Mouse (Mus musculus): ENCODE data around the gene Nup210. TPM values are rescaled to one million over a fixed set of nuclear protein-coding genes. Genes with fewer than 3 reads are reported as not detected.
A peak's percentile ranks its signal among the peaks of the same experiment; 100 is the strongest.

Gene Nup210
- 45.3 and 64.8 TPM in 2 replicates for total RNA-seq (2015; ENCODE audit: low replicate concordance)
- total RNA-seq (2017; ENCODE audit: low replicate concordance), result 56.8 and 60.8 TPM in 2 replicates

DNA sequence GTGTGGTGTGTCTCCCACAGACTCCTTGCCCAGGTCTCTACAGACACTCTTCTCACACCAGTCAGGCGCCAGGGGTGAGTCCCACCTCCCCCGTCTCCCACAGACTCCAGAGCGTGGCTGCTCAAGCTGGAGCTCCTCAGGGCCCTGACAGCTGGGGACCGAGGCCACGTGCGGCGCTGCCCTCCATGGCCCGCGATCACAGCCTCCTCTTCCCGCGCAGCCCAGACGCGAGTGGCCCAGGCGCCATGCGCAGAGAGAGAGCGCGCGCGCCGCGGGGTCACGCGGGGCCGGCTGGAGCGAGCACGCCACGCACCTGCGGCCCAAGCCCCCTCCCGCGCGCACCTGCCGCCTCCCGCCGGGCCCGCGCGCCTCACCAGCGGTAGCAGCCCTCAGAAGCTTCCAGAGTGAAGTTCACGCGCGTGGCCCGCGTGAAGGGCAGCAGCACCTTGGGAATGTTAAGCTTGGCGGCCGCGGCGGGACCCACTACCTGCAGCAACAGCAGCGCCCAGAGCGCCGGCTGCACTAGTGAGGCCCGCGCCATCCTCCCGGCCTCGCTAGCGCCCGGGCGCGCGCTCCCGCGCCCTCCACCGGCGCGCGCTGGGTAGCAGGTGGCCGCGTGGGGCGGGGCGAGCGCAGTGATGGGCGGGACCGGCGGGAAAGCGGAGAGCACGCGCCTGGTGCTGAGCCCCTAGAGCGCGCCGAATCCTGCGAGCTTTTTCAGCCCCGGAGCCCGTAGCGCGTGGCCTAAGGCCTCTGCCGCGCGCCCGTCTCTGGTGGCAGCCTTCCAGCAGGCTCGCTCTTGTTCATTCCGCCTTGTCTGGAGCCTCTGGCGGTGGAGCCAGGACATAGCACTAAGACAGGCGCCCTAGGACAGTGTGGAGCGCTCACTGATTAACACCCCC lies at the start of gene Nup210:
TSS of gene Nup210 (minus strand) at position 586 of the 902 bp plus-strand sequence.
- ATAC-seq (replicated peaks; ENCODE audit: low FRiP score, poor library complexity, severe bottlenecking), result peak; percentile 84

DNA sequence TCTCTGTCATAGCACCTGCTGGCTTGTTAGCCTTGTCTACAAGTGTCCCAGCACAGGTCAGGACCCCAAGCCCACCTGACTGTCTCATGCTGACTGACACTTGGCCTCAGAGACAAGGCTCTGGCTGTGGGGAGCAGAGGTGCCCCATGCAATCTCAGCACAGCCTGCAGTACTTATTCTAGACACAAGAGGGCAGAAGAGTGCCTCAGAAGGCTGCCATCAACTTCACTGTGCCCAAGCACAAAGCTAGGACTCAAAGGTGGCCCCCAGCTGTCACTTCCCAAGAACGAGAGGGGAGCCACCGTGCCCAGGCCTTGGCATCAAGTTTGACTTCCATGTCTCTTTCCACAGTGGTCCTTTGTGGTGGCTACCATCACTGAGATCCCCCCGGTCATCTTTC lies 48.6 kb upstream of the Nup210 start:
- ATAC-seq (replicated peaks; ENCODE audit: low FRiP score, poor library complexity, severe bottlenecking), result peak; percentile 58

DNA sequence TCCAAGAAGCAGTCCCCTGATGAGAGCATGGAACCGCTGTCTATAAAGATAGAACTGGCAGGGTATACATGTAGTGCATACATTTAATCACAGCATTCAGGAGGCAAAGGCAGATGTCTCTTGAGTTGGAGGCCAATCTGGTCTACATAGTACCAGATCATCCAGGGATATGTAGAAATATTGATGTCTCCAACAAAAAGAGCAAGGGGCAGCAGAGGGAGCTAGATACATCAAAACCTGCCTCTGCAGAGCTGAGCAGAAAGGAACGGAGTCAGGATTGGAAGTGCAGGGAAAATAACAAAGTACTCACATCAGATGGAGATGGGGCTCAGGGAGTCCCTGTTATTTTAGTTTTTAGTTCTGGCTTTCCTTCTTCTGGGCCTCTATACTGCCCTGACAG lies 48.0 kb upstream of the Nup210 start:
- ATAC-seq (replicated peaks; ENCODE audit: low FRiP score, poor library complexity, severe bottlenecking), result no peak

DNA sequence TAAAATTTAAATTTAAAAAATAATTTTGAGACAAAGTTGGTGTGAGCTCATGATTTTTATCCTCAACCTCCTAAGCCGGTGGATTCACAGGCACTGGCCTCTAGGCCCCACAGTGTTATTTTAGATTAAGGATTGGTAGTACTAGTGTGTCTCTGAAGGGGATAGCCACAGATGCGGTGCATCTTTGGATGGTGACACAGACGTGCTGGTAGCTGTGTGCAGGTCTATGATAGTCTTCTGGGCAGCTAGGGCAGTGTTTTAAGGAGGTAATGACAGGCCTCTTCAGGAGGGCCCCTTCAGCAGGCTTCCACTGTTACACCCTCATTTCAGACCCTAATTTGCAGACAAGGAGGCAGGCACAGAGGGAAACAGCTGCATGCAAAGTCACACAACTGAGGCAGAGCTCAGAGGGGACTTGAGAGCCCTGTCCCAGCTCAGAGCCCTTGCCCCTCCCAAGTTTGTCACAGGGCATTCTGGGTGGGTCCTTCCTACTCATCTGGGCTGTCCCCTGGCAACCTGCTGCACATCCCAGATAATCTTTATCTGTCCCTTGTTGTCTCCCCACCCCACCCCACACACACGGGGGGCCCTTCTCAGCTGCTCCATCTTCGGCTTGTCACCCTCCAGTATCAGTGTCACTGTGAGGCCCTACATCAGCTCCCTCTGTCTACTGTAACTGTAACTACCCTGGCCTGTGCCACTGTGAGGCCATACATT lies 46.7 kb upstream of the Nup210 start:
- peak; percentile 81 for ATAC-seq (replicated peaks; ENCODE audit: low FRiP score, poor library complexity, severe bottlenecking)

DNA sequence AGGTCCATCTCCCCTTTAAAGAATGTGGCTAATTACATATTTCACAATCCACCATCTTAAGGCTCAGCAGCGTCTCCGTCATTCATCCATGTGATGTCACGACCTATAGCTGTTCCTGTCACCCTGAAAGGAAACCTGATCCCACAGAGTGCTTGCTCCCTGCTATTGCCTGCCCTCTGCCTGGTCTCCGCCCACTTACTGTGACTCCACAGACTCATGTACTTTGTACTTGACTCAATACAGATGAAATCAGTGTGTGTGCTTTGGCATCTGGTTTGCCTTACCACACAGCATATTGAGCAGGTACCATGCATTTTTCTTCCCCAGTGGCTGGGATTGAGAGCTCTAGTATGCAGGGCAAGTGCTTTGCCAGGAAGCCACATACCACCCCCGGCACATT lies 45.7 kb upstream of the Nup210 start:
- ATAC-seq (replicated peaks; ENCODE audit: low FRiP score, poor library complexity, severe bottlenecking), result no peak

DNA sequence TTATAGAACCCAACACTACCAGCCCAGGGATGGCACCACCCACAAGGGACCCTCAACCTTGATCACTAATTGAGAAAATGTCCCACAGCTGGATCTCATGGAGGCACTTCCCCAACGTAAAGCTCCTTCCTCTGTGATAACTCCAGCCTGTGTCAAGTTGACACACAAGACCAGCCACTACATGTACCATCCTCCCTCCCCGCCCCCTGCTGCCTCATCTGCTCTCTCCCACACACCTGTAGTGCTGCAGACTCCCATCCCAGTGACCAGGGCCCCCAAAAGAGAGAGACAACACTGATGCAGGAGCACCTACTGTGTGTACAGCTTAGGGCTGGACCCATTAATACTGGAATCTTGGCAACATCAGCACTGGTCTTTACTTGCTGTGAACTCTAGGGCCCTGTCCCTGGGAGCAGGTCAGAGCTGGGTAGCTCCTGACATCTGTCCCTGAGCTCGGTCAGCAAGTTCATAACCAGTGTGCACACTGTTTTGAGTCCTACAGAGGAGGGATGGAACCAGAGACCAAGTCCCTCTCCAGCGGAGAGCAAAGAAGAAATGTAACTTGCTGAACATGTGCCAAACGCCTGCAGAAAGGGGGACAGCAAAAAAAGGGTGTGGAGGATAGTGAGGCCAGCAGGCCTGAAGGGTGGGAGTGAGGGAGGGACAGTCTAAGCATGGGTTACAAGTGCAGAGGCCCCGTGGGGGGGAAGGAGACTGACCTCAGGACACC lies 45.0 kb upstream of the Nup210 start:
- ATAC-seq (replicated peaks; ENCODE audit: low FRiP score, poor library complexity, severe bottlenecking), result no peak

DNA sequence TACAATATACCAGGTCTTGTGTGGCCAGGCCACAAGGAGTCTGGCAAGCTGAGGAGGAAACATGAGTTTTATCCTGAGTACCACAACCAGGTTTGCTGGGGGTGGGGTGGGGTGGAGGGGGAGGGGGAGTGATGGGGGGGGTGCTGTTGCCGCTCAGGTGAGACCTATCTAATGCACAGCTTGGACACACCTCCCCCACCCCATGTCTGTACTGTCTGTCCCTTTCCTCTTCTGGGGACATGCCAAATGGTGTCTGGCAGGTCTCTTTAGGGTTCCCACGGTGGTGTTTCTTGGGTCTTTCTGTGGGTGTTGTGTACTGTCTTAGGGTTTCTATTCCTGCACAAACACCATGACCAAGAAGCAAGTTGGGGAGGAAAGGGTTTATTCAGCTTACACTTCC lies 44.3 kb upstream of the Nup210 start:
- ATAC-seq (replicated peaks; ENCODE audit: low FRiP score, poor library complexity, severe bottlenecking), result no peak

DNA sequence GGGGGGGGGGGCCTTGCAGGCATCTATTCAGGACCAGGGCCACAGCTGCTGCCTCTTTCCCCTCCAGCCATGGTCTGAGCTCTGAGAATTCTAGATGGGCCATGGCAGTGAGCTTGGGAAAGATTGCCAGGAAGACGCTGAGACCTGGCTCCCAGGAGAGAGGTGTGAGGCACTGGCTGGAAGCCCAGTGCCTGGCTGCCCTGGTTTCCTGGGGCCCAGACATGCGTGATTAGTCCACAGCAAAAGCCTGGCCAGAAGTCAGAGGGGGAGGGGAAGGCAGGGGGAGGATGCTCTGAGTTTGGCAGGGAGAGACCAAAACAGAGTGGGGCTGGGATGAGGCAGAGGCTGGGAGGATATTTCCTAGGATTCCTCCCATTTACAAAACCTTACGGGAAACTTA lies 43.8 kb upstream of the Nup210 start:
- no peak for ATAC-seq (replicated peaks; ENCODE audit: low FRiP score, poor library complexity, severe bottlenecking)

DNA sequence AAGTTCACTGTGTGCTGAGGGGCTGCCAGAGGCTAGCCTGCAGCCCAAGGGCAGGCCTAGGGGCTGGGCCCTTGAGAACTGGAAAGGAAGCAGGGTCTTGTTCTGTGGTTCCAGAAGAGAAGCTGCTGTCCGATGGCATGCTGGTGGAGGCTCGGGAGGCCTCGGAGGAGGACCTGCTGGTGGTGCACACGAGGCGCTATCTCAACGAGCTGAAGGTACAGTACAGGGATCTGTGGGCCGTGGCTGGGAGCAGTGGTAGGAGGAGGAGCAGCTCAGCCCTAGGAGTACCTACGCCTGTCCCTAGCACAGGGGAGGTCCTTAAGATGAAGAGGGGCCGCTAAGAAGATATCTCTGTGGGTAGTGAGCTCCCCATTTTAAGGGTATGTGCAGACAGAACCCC lies 42.4 kb upstream of the Nup210 start:
- ATAC-seq (replicated peaks; ENCODE audit: low FRiP score, poor library complexity, severe bottlenecking), result no peak

DNA sequence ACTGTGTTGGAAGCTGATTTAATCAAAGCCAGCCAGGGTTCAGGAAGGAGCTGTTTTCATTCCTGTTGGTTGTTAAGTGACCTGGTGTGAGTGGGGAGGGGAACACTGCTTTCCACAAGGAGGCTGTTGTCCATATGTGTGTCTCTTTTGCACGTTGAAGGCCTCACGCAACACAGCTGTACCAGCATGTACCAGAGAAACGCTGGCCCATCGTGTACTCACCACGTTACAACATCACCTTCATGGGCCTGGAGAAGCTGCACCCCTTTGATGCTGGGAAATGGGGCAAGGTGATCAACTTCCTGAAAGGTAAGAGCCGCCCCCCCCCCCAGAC lies 40.6 kb upstream of the Nup210 start:
- ATAC-seq (replicated peaks; ENCODE audit: low FRiP score, poor library complexity, severe bottlenecking), result no peak

DNA sequence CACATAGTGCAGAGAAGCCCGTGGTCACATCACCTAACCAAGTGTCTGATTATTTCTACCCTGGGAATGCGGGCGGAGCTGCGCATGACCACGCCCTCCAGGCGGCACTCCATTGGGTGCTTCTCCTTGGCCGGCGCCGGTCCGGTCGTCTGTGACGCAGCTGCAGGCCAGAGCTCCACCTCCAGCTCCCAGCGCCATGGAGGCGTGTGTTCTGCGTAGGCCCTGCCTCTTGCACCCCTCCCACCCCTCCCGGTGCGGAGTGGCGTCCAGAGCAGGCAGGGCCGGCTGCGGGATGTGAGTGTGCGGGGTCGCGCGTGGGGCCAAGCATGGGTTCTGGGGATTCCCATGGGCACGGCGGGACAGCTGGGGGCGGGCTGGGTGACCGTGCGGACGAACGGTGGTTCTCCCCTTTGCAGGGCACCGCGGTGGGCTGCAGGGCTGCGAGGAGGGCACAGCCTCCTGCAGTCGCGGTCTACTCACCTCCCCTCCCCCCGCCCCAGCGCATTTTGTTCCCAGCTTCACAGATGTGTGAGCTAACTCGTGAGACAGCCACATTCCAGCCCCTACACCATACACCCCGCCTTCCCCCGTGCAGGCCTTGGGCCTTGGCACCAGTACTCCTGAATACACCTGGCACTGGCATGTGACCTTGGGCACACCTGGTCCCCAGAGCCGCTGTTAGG lies 40.1 kb upstream of the Nup210 start, which contains the start of gene Hdac11:
TSS of gene Hdac11 (plus strand) at position 112 of the 683 bp plus-strand sequence.
- peak; percentile 93 for ATAC-seq (replicated peaks; ENCODE audit: low FRiP score, poor library complexity, severe bottlenecking)

DNA sequence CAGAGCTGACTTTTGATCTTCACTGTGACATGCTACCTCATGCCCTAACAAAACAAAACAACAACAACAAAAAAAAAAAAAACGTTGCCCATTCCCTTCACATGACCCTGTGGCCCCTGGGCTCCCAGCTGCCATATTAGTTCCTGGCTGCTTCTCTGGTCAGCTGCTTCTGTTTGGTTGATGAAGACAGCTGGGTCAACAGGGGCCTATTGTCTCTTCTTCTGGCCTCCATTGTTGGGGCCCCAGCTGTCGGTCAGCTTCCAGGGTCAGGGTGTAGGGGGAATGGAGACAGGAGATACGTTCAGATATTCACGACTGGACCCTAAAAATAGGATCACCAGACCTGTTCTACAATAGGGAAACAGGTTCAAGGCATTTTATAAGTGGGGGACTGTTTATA lies 39.4 kb upstream of the Nup210 start:
- ATAC-seq (replicated peaks; ENCODE audit: low FRiP score, poor library complexity, severe bottlenecking), result peak; percentile 11; the same call in 1 of the 2 replicates

DNA sequence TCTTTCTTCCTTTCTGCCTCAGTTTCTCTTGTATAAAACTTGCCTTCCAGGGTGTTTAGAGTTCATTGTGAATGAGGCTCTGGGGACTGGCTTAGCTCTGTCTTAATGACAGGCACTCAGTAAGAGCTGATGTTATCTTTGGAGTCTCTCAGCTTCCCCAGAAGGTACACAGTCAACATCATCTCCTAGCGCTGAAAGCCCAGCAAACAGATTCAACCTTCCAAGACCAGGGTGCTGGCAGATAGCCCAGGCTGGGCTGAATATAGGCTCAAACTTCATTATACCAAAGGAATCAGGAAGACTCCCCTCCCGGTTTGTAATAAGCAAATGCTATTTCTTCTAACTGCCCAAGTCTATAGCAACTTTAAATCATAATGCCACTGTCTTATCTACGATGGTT lies 38.7 kb upstream of the Nup210 start:
- no peak for ATAC-seq (replicated peaks; ENCODE audit: low FRiP score, poor library complexity, severe bottlenecking)

DNA sequence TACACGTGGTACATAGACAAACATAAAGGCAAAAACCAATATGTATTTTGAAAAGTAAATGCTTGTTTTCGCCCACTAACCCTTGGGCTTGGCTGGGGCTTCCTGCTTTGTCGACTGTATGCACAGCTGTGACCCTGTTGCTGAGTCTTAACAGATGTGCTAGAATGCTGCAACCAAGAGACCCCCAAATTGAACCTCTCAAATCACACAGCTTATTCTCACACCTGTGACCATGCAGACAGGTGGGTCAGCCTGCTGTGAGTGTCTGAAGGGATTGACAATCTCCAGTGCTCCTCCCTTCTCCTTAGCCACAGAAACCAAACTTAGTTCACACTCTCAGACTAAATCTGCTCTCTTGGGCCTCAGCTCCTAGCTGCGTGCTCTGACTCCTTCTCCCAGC lies 38.1 kb upstream of the Nup210 start:
- no peak for ATAC-seq (replicated peaks; ENCODE audit: low FRiP score, poor library complexity, severe bottlenecking)

DNA sequence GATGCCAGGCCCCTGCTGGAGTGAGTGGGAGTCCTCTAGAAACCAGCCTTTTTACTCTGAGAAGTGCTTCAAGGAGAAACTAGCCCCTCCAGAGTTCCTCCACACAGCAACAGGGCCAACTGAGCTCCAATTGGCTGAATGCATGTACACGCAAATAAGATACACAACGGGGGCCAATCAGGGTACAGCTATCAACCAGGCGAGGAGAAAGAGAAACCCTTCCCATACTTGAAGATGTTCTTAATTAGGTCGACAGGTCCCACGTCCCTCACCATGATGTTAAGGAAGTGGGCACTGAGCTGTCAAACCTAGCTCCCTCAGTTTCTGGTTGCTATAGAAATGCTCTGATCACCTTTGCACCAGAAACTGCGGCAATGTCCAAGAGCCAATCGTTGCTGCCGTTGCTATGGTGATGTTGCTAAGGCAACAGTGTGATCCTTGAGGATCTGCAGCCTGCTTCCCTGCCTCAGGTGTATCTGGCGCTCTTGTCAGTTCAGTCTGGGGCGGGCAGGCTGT lies 37.0 kb upstream of the Nup210 start:
- ATAC-seq (replicated peaks; ENCODE audit: low FRiP score, poor library complexity, severe bottlenecking), result peak; percentile 32; the same call in 1 of the 2 replicates

DNA sequence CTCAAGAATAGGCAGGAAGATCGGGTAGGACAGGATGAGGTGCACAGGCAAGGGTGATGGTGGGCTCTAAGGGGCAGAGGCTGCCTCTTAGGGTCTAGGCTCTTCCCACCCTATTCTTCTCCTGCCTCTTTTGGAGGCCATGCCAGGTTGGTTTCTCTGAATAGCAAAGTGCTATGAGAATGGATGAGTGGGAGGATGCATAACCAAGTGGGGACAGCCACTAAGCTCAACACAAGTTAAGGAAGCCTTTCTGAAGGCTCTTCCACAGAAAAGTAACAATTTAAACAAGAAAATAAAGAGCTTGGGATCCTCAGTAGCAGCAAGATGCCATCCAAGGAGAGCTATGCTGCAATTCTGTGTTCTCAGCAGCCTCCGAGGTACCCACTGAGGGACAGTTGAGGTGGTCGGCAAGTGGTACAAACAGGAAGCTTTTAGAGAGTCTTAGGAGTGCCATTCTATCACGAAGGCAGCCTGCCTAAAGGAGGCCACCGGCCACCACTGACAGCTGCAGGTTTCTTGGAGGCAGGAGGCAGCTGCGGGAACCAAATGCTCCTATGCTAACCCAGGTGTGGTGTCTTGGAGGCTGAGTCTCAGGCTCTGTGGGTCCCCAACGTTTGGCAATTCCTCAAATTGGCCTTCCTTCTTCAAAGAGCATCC lies 36.4 kb upstream of the Nup210 start:
- ATAC-seq (replicated peaks; ENCODE audit: low FRiP score, poor library complexity, severe bottlenecking), result no peak

DNA sequence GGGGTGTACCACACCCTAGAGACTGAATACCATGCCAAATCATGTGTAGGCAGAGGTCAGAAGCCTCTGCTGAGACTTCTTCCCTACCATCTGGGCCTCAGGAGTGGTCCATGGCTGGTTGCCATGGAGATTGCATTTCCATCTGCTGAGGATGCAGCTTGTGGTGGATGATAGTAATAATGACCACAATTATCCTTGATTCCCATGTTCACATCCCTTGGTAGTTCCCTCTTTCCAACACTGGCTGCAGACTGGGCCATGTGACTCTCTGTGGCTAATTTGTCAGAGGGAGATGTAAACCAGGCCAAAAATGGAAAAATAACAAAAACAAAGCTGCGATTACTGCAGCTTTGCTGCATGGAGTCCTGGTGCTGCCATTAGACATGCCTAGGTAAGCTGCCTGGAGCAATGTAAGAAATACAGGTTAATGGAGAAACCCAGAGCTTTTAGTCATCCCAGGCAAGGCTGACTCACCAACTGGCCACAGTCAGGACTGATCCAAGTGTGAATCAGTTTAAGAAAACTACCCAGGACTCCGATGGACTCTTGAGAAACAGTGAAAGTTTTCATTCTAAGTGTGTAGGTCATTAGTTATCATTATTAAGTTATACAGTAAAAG lies 30.6 kb upstream of the Nup210 start:
- ATAC-seq (replicated peaks; ENCODE audit: low FRiP score, poor library complexity, severe bottlenecking), result no peak

DNA sequence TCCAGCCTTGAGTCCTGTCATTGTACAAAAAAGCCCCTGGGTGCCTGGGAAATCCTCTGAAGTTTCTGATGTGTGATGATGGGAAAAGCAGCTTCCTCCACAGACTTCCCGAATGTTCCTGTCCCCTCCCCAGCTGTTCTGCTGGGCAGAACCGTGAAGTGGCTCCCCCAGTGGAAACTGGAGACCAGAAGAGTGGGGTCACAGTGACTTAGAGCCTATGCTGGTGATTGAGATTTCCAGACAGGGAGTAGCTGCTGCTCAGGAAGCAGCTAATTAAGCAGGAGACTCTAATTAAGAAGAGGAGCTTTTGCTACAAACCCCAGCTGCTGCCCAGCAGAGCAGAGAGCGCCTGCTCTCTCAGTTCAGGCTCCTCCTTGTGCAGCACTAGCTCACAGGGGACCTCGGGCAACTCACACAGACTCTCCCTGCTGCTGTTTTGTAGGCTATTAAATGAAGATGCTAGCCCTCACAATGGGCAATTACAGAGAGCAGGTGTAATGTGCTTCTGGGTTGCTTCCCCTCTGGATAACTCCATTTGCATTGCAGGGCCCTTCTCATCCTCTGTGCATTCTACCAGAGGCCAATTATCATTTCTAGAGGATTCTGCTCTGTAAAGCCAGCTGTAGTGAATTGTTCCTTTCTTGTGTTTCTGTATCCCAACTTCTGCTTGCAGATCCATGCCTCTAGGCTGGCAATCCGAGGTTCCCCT lies 30.0 kb upstream of the Nup210 start:
- no peak for ATAC-seq (replicated peaks; ENCODE audit: low FRiP score, poor library complexity, severe bottlenecking)

Data from erythroblast, adult 5-6 weeks (primary cell).